Mouse (Mus musculus): ENCODE data around the gene Rita1. TPM values are rescaled to one million over a fixed set of nuclear protein-coding genes. Genes with fewer than 3 reads are reported as not detected.

The Rita1 gene
- polyA plus RNA-seq, 1 experiment from 2014 or later = 15.8 TPM

GRCm38 (mm10) chr5:120647361-120647760 lies 35.0 kb upstream of the Rita1 start:
- 64% methylated on average over 4 of the region's 4 CpGs for WGBS
- ATAC-seq (ENCODE audit: insufficient number of reproducible peaks, low FRiP score, low TSS enrichment, low read depth) = no peak
- peaks cover 54% of the 10 kb centered on the region for H3K27me3 ChIP-seq

DNA sequence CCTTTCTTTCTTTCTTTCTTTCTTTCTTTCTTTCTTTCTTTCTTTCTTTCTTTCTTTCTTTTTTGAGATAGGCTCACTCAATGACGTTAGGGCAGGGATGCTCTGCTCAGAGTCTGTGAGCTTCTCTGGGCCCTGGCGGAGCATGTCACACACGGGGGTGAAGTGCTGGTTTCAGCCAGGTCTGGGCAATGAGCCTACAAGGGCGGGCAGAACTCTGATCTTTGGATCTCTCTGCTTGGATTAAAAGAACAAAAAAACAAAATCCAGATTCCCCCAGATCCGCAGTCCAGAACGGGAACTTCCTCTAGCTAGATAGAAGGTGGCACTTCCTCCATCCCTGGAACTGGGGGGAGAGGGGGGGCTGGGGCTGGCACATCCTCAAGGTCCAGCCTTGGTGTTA lies 33.5 kb upstream of the Rita1 start:
- no peak overlapping the region for H3K9ac ChIP-seq
- H3K9me3 ChIP-seq (replicated peaks) = no peaks in the 10 kb centered on the region
- no peak overlapping the region for H3K27ac ChIP-seq (replicated peaks)
- peaks cover 14% of the 10 kb centered on the region for H3K4me1 ChIP-seq
- H3K4me3 ChIP-seq (replicated peaks) = no peak overlapping the region
- peaks cover 45% of the 10 kb centered on the region for H3K27me3 ChIP-seq
- WGBS = 38% methylated on average over 6 of the region's 6 CpGs
- ATAC-seq (ENCODE audit: insufficient number of reproducible peaks, low FRiP score, low TSS enrichment, low read depth) = no peak
- H3K36me3 ChIP-seq = no peaks in the 10 kb centered on the region
- no peak overlapping the region for H3K4me2 ChIP-seq (replicated peaks)

More at GRCm38 (mm10) chr5:120647361-120647760, 35.0 kb upstream of the Rita1 start:
- peaks cover 14% of the 10 kb centered on the region for H3K4me1 ChIP-seq
- H3K4me3 ChIP-seq (replicated peaks) = no peak overlapping the region
- no peak overlapping the region for H3K9ac ChIP-seq
- no peak overlapping the region for H3K27ac ChIP-seq (replicated peaks)
- no peak overlapping the region for H3K4me2 ChIP-seq (replicated peaks)
- H3K36me3 ChIP-seq = no peaks in the 10 kb centered on the region
- no peaks in the 10 kb centered on the region for H3K9me3 ChIP-seq (replicated peaks)

- H3K9ac ChIP-seq = no peak overlapping the region
- H3K4me1 ChIP-seq = peaks cover 11% of the 10 kb centered on the region
- H3K4me3 ChIP-seq (replicated peaks) = no peak overlapping the region
- H3K27ac ChIP-seq (replicated peaks) = no peak overlapping the region
- ATAC-seq (ENCODE audit: insufficient number of reproducible peaks, low FRiP score, low TSS enrichment, low read depth) = no peak
- no peaks in the 10 kb centered on the region for H3K9me3 ChIP-seq (replicated peaks)
- H3K36me3 ChIP-seq = no peaks in the 10 kb centered on the region
- WGBS = 82% methylated on average over 3 of the region's 3 CpGs
- no peak overlapping the region for H3K4me2 ChIP-seq (replicated peaks)
- peaks cover 29% of the 10 kb centered on the region for H3K27me3 ChIP-seq
Measured at GRCm38 (mm10) chr5:120644227-120644626, 31.8 kb upstream of the Rita1 start.

- H3K27ac ChIP-seq (replicated peaks) = no peak overlapping the region
- 68% methylated on average over 14 of the region's 14 CpGs for WGBS
- no peaks in the 10 kb centered on the region for H3K36me3 ChIP-seq
- peaks cover 22% of the 10 kb centered on the region for H3K27me3 ChIP-seq
- no peak for ATAC-seq (ENCODE audit: insufficient number of reproducible peaks, low FRiP score, low TSS enrichment, low read depth)
- no peak overlapping the region for H3K4me2 ChIP-seq (replicated peaks)
- no peak overlapping the region for H3K4me3 ChIP-seq (replicated peaks)
- no peak overlapping the region for H3K9ac ChIP-seq
- H3K4me1 ChIP-seq = peaks cover 4% of the 10 kb centered on the region
- no peaks in the 10 kb centered on the region for H3K9me3 ChIP-seq (replicated peaks)
Measured at GRCm38 (mm10) chr5:120643365-120644085, 31.1 kb upstream of the Rita1 start.

GRCm38 (mm10) chr5:120640094-120640493 lies 27.7 kb upstream of the Rita1 start:
- Histone ChIP-seq H3K36me3 (no peaks in the 10 kb centered on the region), H3K27ac (replicated peaks) (no peak overlapping the region), H3K4me2 (replicated peaks) (no peak overlapping the region), H3K9me3 (replicated peaks) (no peaks in the 10 kb centered on the region), H3K4me1 (no peaks in the 10 kb centered on the region), H3K27me3 (no peaks in the 10 kb centered on the region), H3K4me3 (replicated peaks) (no peak overlapping the region), H3K9ac (no peak overlapping the region)
- 90% methylated on average over 7 of the region's 7 CpGs for WGBS
- ATAC-seq (ENCODE audit: insufficient number of reproducible peaks, low FRiP score, low TSS enrichment, low read depth) = no peak

DNA sequence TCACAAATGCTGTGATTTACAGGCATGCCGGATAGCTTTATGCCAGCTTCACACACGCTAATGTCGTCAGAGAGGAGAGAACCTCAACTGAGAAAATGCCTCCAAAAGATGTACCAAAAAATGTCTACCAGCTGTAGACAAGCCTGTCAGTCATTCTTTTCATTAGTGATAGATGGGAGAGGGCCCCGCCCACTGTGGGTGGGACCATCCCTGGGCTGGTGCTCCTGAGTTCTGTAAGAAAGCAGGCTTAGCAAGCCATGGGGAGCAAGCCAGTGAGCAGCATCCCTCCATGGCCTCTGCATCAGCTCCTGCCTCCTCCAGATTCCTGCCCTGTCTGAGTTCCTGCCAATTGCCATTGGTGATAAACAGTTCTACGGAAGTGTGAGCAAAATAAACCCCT lies 23.2 kb upstream of the Rita1 start:
- 80% methylated on average over 5 of the region's 5 CpGs for WGBS
- no peaks in the 10 kb centered on the region for H3K9me3 ChIP-seq (replicated peaks)
- no peak for ATAC-seq (ENCODE audit: insufficient number of reproducible peaks, low FRiP score, low TSS enrichment, low read depth)
- no peaks in the 10 kb centered on the region; the same call in none of the 2 replicates for H3K27me3 ChIP-seq
- no peak overlapping the region for H3K4me3 ChIP-seq (replicated peaks)
- H3K4me1 ChIP-seq = no peaks in the 10 kb centered on the region
- H3K9ac ChIP-seq = no peak overlapping the region
- H3K4me2 ChIP-seq (replicated peaks) = no peak overlapping the region
- H3K36me3 ChIP-seq = no peaks in the 10 kb centered on the region
- H3K27ac ChIP-seq (replicated peaks) = no peak overlapping the region

- Histone ChIP-seq H3K27ac (replicated peaks) (no peak overlapping the region), H3K27me3 (peaks cover 8% of the 10 kb centered on the region), H3K4me3 (replicated peaks) (no peak overlapping the region), H3K9ac (no peak overlapping the region), H3K36me3 (no peaks in the 10 kb centered on the region), H3K9me3 (replicated peaks) (no peaks in the 10 kb centered on the region), H3K4me1 (no peaks in the 10 kb centered on the region), H3K4me2 (replicated peaks) (no peak overlapping the region)
- 36% methylated on average over 5 of the region's 5 CpGs for WGBS
- no peak for ATAC-seq (ENCODE audit: insufficient number of reproducible peaks, low FRiP score, low TSS enrichment, low read depth)
Measured at GRCm38 (mm10) chr5:120634860-120635259, 22.5 kb upstream of the Rita1 start.

DNA sequence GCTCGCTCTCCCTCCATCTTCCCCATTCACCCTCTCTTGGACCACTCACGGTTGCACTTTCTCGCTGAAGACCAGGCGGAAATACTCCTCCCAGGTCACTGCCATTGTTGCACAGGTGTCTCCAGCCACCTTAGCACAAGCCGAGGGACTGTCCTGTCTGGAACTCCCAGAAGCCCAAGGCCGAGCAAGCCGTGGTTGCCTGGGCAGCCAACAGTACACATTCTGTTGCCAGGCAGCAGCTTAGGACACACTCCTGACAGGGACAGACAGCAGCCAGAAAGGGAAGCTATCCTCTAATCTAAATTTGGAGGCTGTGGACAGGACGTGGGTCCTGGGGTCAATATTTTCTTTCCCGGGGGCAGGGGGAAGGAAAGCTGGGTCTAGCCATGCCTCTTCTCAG lies 21.7 kb upstream of the Rita1 start, which contains the start of gene Cfap73:
Gene Cfap73 (minus strand): TSS at position 105 of the 400 bp plus-strand sequence.
- Histone ChIP-seq H3K9ac (no peak within 1 kb of the TSS), H3K9me3 (replicated peaks) (no peaks in the 10 kb centered on the region), H3K36me3 (no peaks in the 10 kb centered on the region), H3K27me3 (peaks cover 11% of the 10 kb centered on the region), H3K27ac (replicated peaks) (no peak within 1 kb of the TSS), H3K4me1 (no peaks in the 10 kb centered on the region), H3K4me3 (replicated peaks) (no peak within 1 kb of the TSS), H3K4me2 (replicated peaks) (no peak within 1 kb of the TSS)
- WGBS = 50% methylated on average over 9 of the region's 9 CpGs
- ATAC-seq (ENCODE audit: insufficient number of reproducible peaks, low FRiP score, low TSS enrichment, low read depth) = no peak

- Histone ChIP-seq H3K4me3 (replicated peaks) (no peak overlapping the region), H3K9me3 (replicated peaks) (no peaks in the 10 kb centered on the region), H3K4me2 (replicated peaks) (no peak overlapping the region), H3K27ac (replicated peaks) (no peak overlapping the region), H3K9ac (no peak overlapping the region), H3K4me1 (peaks cover 5% of the 10 kb centered on the region; the same call in 1 of the 2 replicates), H3K36me3 (peaks cover 10% of the 10 kb centered on the region), H3K27me3 (peaks cover 11% of the 10 kb centered on the region)
- no peak for ATAC-seq (ENCODE audit: insufficient number of reproducible peaks, low FRiP score, low TSS enrichment, low read depth)
- WGBS = 91% methylated on average over 5 of the region's 5 CpGs
Measured at GRCm38 (mm10) chr5:120631892-120632291, 19.5 kb upstream of the Rita1 start.

- Histone ChIP-seq H3K27me3 (peaks cover 11% of the 10 kb centered on the region), H3K4me2 (replicated peaks) (0 out of 2 replicates have a peak overlapping the region, but pooled peaks have one; percentile 13), H3K27ac (replicated peaks) (no peak overlapping the region), H3K4me1 (peaks cover 5% of the 10 kb centered on the region; the same call in 1 of the 2 replicates), H3K9me3 (replicated peaks) (no peaks in the 10 kb centered on the region), H3K9ac (no peak overlapping the region), H3K4me3 (replicated peaks) (no peak overlapping the region), H3K36me3 (peaks cover 18% of the 10 kb centered on the region)
- WGBS = 10% methylated on average over 29 of the region's 29 CpGs
- no peak for ATAC-seq (ENCODE audit: insufficient number of reproducible peaks, low FRiP score, low TSS enrichment, low read depth)
Measured at GRCm38 (mm10) chr5:120631128-120631527, 18.7 kb upstream of the Rita1 start.

- H3K36me3 ChIP-seq = peaks cover 42% of the 10 kb centered on the region
Measured at GRCm38 (mm10) chr5:120628624-120629023, 16.2 kb upstream of the Rita1 start.

More at GRCm38 (mm10) chr5:120628624-120629023, 16.2 kb upstream of the Rita1 start:
- peaks cover 11% of the 10 kb centered on the region for H3K27me3 ChIP-seq
- no peak for ATAC-seq (ENCODE audit: insufficient number of reproducible peaks, low FRiP score, low TSS enrichment, low read depth)
- H3K4me3 ChIP-seq (replicated peaks) = no peak overlapping the region
- peaks cover 5% of the 10 kb centered on the region; the same call in 1 of the 2 replicates for H3K4me1 ChIP-seq
- WGBS = 46% methylated on average over 7 of the region's 7 CpGs
- no peak overlapping the region for H3K9ac ChIP-seq
- no peaks in the 10 kb centered on the region for H3K9me3 ChIP-seq (replicated peaks)
- H3K27ac ChIP-seq (replicated peaks) = no peak overlapping the region
- H3K4me2 ChIP-seq (replicated peaks) = no peak overlapping the region
